Mouse (Mus musculus) left cerebral cortex, postnatal 4 days (tissue): ENCODE data around the gene Zbtb17. TPM values are rescaled to one million over a fixed set of nuclear protein-coding genes. Genes with fewer than 3 reads are reported as not detected.

Experiments used
- DNase-seq: peaks from one replicate; pipeline ENCODE4 v3.0.0-alpha.2; 2022
- intact Hi-C: fragments of 180-260 bp; cut with DNase I; formaldehyde crosslinking; loops from one replicate; pipeline ENCODE4 v1.15.1; 2025
- total RNA-seq, 2 experiments: library from RNA; stranded (reverse); gene quantifications; 2 replicates each; pipeline ENCODE4 v1.2.3; 2021

The Zbtb17 gene
- total RNA-seq, result 10 to 100 TPM; 32.7 to 35.3 TPM

- DNase-seq, result peak; percentile 91
- intact Hi-C loops, result no loop called here
These were observed at the start of gene Zbtb17 for GRCm38 (mm10) chr4:141444451-141445327. Gene Zbtb17 (plus strand): TSS chr4:141444654.

GRCm38 (mm10) chr4:141394751-141395150 lies 49.7 kb upstream of the Zbtb17 start:
- DNase-seq, result no peak
- intact Hi-C loops, result no loop called here

- no peak for DNase-seq
- intact Hi-C loops, result no loop called here
These were observed 46.6 kb upstream of the Zbtb17 start for GRCm38 (mm10) chr4:141397861-141398260.

GRCm38 (mm10) chr4:141398545-141398944 lies 45.9 kb upstream of the Zbtb17 start, which contains the start of gene Clcnka:
Gene Clcnka (minus strand): TSS chr4:141398724.
- no peak for DNase-seq
- intact Hi-C loops, result no loop called here

DNA sequence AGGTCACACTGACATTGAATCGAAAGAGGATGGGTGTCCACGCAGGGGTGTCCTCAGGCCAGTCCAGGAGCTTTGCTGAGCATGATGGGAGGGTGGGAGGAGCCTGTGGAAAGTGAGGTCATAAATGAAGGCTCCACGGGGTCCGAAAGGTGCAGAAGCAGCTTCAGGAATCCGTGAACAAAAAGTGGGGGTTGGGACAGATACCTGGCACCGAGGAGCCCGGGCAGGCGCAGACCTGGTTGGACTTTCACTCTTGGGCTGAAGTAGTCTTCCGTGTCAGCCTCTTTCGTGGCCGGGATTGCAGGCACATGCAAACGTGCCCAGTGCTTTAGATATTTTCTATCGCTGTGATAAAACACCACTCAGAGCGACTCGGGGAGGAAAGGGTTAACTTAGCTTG lies 44.3 kb upstream of the Zbtb17 start:
- no peak for DNase-seq
- intact Hi-C loops, result loop anchor here (5.0 kb wide), 1 partner anchor 177 kb away; no protein-coding TSS in a partner anchor

DNA sequence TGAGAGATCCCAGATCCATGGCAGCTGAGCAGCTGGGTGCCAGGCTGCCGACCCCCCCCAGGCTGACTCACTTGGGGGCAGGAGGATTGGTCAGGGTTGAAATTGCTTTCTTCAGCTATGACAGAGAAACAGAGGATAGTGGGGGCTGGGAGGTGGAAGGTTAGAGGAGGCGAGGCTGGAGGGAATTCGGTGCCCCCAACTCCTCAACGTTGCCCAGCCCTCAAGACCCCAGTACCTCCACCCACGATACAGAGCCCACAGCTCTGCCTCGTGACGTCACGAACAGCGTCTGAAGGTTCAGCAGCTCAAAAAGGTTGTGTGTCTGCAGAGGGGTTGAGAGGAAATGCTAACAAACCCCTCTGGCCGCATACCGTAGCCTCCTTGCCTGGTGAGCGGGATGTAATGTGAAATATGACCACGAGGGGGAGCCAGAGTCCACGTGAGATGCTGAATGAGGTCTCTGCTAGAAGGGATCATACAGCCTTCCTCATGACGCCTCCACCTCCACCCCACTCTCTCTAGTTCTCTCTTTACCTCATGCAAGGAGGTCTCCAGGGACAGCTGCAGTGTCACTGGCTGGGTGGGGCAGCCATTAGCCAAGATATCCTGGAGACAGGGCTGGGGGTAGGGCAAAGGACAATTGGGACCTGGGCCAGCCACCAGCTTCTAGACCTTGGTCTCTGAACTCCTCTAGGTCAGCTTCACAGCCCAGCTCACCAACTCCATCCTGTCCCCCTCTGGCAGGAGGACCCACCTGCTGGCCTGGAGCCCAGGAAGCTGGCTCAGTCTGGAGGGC lies 39.7 kb upstream of the Zbtb17 start:
- peak; percentile 86 for DNase-seq
- intact Hi-C loops, result loop anchor here (5.0 kb wide), 1 partner anchor 173 kb away; no protein-coding TSS in a partner anchor

- intact Hi-C loops, result no loop called here
- no peak for DNase-seq
These were observed 39.2 kb upstream of the Zbtb17 start for GRCm38 (mm10) chr4:141405314-141405622.

DNA sequence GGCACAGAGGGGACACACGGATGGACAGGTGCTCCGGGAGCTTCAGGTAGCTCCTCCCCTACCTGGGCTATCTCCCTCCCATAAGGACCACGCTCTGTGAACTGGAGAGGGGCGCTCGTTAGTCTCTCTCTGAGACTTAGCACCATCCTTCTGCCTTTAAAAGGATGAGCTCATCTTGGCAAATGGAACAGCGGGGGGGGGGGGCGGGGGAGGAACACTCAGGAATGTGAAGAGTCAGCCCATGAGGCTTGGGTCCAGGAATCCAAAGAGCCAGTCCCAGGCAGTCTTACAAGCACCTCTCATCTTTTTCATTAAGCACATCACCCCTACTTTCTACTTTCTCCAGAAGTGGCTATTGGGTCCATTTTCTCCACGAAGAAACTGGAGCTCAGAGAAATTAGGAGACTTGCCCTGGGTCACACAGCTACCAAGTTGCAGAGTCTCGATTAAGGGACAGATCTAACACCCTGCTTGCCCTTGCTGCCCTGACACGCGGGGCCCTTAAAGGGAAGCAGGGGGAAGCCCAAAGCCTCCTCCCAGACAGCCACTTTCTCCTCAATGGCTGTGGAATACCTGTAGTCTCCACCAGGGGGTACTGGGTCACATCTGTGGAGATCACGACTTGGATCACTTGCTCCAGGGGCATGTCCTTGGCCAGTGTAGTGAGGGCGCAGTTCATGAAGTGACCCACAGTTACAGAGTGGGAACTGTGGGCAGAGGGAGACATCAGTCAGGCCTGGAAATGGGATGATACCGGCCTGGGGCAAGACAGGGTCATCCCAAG lies 37.7 kb upstream of the Zbtb17 start:
- no peak for DNase-seq
- intact Hi-C loops, result no loop called here

GRCm38 (mm10) chr4:141408577-141408976 lies 35.9 kb upstream of the Zbtb17 start:
- intact Hi-C loops, result no loop called here
- DNase-seq, result no peak

DNA sequence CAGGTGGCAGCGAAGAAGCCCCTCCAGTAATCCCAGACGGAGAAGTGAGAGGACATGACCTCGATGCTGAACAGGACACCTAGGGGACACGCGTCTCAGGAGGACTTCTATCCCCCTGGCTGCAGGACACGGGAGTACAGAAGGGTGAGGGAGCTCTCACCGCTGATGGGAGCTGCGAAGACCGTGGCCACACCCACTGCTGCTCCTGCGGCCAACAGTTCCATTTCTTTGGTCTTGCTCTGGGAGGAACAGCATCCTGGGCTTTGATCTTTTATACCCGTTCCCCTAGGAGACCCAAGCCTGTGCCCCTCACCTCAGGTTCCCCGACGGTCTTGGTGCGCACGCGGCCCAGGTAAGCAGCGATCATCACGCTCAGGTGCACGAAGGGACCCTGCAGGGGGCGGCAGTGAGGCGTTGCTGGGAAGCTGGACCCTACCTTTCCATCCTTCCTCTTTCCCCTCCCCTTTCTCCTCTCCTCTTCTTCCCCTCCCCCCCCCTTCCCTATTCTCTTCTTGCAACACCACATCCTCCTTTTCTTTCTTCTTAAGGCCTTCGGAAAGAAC lies 32.9 kb upstream of the Zbtb17 start:
- no peak for DNase-seq
- intact Hi-C loops, result no loop called here

DNA sequence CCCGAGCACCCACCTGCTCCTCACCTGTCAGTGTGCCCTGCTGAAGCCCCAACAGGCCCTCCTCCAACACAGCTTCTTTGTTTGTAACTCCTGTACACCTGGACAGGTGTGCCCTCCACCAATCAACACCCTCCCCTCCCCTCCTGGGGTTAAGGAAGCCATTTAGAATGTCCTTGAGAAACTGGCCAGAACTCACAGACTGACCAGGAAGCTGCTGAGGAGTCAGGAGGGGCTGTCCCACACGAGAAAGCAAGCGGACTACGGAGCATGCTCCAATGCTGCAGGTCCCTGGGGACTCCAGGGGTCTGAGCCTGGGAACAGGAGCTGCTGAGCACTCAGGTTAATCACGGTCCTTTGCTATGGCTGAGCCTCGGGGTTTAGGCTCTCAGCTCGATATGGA lies 28.5 kb upstream of the Zbtb17 start, which contains the start of gene Clcnkb:
Gene Clcnkb (minus strand): TSS at position 91 of the 400 bp plus-strand sequence.
- intact Hi-C loops, result no loop called here
- no peak for DNase-seq

- intact Hi-C loops, result no loop called here
- no peak for DNase-seq
These were observed 24.9 kb upstream of the Zbtb17 start for GRCm38 (mm10) chr4:141419398-141420191.

DNA sequence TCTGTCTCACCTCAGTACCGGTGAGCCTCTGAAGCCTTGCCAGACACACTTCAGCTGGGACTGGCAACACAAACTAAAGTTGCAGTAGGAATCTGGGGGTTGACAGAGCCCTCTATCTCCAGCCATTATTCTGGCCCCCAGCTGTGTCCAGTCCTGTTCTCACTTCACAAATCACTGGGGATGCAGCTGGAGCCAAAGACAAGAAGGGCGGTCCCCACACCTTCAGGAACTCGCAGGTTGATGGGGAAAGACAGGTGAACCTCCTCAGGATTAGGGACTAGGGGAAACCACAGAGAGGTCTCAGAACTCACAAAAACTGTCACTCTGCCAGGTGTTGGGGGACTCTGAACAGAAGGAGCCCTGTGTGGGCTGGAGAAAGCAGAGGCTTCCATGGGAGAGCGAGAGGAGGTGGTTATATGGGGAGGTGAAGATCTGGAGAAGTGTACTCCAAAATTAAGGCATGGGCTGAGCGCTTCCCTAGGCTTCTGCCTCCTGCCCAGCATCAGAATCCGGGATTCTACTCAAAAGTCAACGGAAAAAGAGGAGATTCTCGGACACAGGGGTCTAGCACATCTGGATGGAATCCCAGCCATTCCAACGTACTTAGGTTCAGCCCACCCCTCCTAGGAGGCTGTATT lies 24.1 kb upstream of the Zbtb17 start, which contains the start of gene Hspb7:
Gene Hspb7 (plus strand): TSS at position 588 of the 638 bp plus-strand sequence.
- no peak for DNase-seq
- intact Hi-C loops, result no loop called here

- DNase-seq, result no peak
- intact Hi-C loops, result no loop called here
These were observed 23.6 kb upstream of the Zbtb17 start for GRCm38 (mm10) chr4:141420886-141421285.

DNA sequence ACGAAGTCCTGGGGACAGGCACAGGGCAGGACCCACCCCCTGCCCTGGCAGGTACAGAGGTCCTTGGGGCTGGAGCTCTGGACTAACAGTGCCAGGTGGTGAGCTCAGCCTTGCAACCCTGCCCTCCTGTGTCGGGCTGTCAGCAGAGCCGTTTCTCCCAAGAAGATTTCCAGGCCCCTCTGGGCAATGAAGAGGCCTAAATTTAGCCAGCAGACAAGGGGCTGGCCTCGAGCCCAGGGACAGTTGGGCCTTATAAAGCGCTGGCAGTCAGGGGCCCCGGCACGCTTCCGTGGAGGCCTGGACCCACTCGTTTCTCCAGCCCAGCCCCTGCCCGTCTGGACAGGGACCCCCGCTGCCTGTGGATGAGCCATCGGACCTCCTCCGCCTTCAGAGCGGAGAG lies 23.0 kb upstream of the Zbtb17 start:
- intact Hi-C loops, result no loop called here
- peak; percentile 78 for DNase-seq

- intact Hi-C loops, result no loop called here
These were observed 21.6 kb upstream of the Zbtb17 start for GRCm38 (mm10) chr4:141422841-141423240.

DNA sequence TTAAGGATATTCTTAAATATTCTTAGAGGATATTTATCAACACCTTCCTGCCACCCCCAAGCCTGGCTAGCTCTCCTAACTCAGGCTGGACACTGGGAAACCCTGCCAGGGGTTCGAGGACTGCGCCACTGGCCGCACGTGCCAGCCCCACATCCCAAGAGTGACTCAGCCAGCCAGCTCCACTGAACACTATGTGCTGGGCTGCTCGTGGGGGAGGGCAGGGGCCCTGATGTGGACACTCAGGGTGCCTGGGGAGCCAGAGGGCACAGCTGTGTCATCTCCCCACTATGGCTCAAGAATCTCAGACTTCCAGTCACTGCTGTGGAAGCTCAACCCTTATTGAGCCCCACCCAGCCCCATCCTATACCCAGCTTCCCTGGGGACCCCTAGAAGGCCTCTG lies 21.2 kb upstream of the Zbtb17 start:
- DNase-seq, result no peak
- intact Hi-C loops, result no loop called here

More at GRCm38 (mm10) chr4:141422841-141423240, 21.6 kb upstream of the Zbtb17 start:
- no peak for DNase-seq

GRCm38 (mm10) chr4:141423691-141424431 lies 20.6 kb upstream of the Zbtb17 start:
- intact Hi-C loops, result no loop called here
- no peak for DNase-seq
